Mouse (Mus musculus) embryonic facial prominence, embryonic 10.5 days (tissue): ENCODE data around the gene Wnk2. TPM values are rescaled to one million over a fixed set of nuclear protein-coding genes. Genes with fewer than 3 reads are reported as not detected.
"Not testable (repeated sequence)": the region's sequence is repeated elsewhere in the genome, so short reads cannot be mapped to it uniquely, and the experiment has no call there.

Experiments
- DNase-seq: peaks from one replicate; pipeline ENCODE4 v3.0.0-alpha.2; 2017; ENCODE audit warnings: low spot score
- H3K27ac ChIP-seq: fragments of 300-500 bp; sonication (generic); replicated peaks from 2 replicates; pipeline ENCODE4 v1.5.1; 2016; ENCODE audit warnings: mild to moderate bottlenecking
- H3K27me3 ChIP-seq: fragments of 300-500 bp; sonication (generic); replicated peaks from 2 replicates; pipeline ENCODE4 v1.6.1; 2016; ENCODE audit warnings: low read depth, mild to moderate bottlenecking; ENCODE audit not compliant: poor library complexity, severe bottlenecking
- H3K36me3 ChIP-seq: fragments of 300-500 bp; sonication (generic); replicated peaks from 2 replicates; pipeline ENCODE4 v1.6.1; 2016; ENCODE audit warnings: mild to moderate bottlenecking, moderate library complexity
- H3K4me1 ChIP-seq: fragments of 300-500 bp; sonication (generic); 2 replicates; pipeline ENCODE4 v1.6.1; 2016
- H3K4me3 ChIP-seq: fragments of 300-500 bp; sonication (generic); 2 replicates; pipeline ENCODE4 v1.5.1; 2016; ENCODE audit warnings: mild to moderate bottlenecking, moderate library complexity
- H3K9me3 ChIP-seq: fragments of 300-500 bp; sonication (generic); 2 replicates; pipeline ENCODE4 v1.6.1; 2016; ENCODE audit warnings: mild to moderate bottlenecking
- WGBS: fragments of 180-500 bp; shearing (Covaris S2); methylation state at CpG from one replicate; pipeline ENCODE4 v1.1.7; 2016; 5-methylcytosine and 5-hydroxymethylcytosine counted together
- polyA plus RNA-seq: library from polyadenylated mRNA; unstranded; fragments of >200 nt; fragmentation: Nextera tagmentation; extraction: Ambion mirVana; gene quantifications from 2 replicates; pipeline ENCODE4 v1.2.1, GENCODE M21; 2016

Gene Wnk2
- polyA plus RNA-seq, 1 experiment from 2014 or later, result 2.8 TPM

- no peak overlapping the region for H3K4me3 ChIP-seq
- H3K4me1 ChIP-seq, result peaks cover 5% of the 10 kb centered on the region
- H3K27me3 ChIP-seq, result no peaks in the 10 kb centered on the region
- DNase-seq, result no peak
- H3K27ac ChIP-seq, result no peak overlapping the region
- WGBS, result 76% methylated on average over 9 of the region's 9 CpGs
- H3K36me3 ChIP-seq, result peaks cover 4% of the 10 kb centered on the region; the same call in 1 of the 2 replicates
- no peaks in the 10 kb centered on the region for H3K9me3 ChIP-seq
These were observed 63.9 kb downstream of the Wnk2 start for GRCm38 (mm10) chr13:49083941-49084340.

GRCm38 (mm10) chr13:49082151-49082879 lies 65.5 kb downstream of the Wnk2 start:
- Histone ChIP-seq H3K4me1 (peaks cover 5% of the 10 kb centered on the region), H3K9me3 (no peaks in the 10 kb centered on the region), H3K4me3 (no peak overlapping the region), H3K27me3 (no peaks in the 10 kb centered on the region), H3K27ac (no peak overlapping the region), H3K36me3 (peaks cover 12% of the 10 kb centered on the region; the same call in 1 of the 2 replicates)
- WGBS, result 76% methylated on average over 14 of the region's 14 CpGs
- no peak for DNase-seq

- Histone ChIP-seq H3K9me3 (no peaks in the 10 kb centered on the region), H3K4me1 (no peaks in the 10 kb centered on the region), H3K36me3 (peaks cover 23% of the 10 kb centered on the region), H3K27me3 (no peaks in the 10 kb centered on the region), H3K27ac (no peak overlapping the region), H3K4me3 (no peak overlapping the region)
- DNase-seq, result no peak
- 91% methylated on average over 11 of the region's 11 CpGs for WGBS
These were observed 71.6 kb downstream of the Wnk2 start for GRCm38 (mm10) chr13:49076196-49076595.

- 79% methylated on average over 3 of the region's 3 CpGs for WGBS
- Histone ChIP-seq H3K36me3 (peaks cover 23% of the 10 kb centered on the region), H3K27ac (no peak overlapping the region), H3K4me3 (no peak overlapping the region), H3K4me1 (no peaks in the 10 kb centered on the region), H3K27me3 (no peaks in the 10 kb centered on the region), H3K9me3 (no peaks in the 10 kb centered on the region)
- no peak for DNase-seq
These were observed 72.4 kb downstream of the Wnk2 start for GRCm38 (mm10) chr13:49075377-49075776.

GRCm38 (mm10) chr13:49073295-49073694 lies 74.5 kb downstream of the Wnk2 start:
- Histone ChIP-seq H3K36me3 (peaks cover 22% of the 10 kb centered on the region), H3K9me3 (no peaks in the 10 kb centered on the region), H3K27ac (no peak overlapping the region), H3K27me3 (no peaks in the 10 kb centered on the region), H3K4me1 (no peaks in the 10 kb centered on the region), H3K4me3 (no peak overlapping the region)
- 69% methylated on average over 6 of the region's 6 CpGs for WGBS
- DNase-seq, result no peak

- Histone ChIP-seq H3K9me3 (no peaks in the 10 kb centered on the region), H3K4me1 (no peaks in the 10 kb centered on the region), H3K27me3 (no peaks in the 10 kb centered on the region), H3K36me3 (peaks cover 27% of the 10 kb centered on the region), H3K4me3 (no peak overlapping the region), H3K27ac (no peak overlapping the region)
- DNase-seq, result no peak
- 76% methylated on average over 5 of the region's 5 CpGs for whole genome bisulfite sequencing
These were observed 76.0 kb downstream of the Wnk2 start for GRCm38 (mm10) chr13:49071861-49072260.

DNA sequence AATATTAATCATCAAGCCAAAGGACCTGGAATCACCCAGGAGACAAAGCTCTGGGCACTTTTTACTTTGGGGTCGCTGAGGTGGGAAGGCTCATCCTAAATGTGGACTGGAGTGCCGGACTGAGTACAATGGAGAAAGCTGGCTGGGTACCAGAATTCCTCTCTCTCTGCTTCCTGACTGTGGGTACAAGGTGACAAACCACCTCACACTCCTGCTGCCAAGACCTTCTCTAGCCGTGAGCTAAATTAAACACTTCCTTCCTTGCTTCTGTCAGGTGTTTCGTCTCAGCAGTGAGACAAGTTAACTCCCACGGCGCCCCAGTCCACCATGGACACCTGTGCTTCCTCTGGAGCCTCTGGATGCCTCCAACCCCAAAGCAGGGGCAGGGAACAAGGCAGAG lies 77.8 kb downstream of the Wnk2 start:
- peaks cover 23% of the 10 kb centered on the region for H3K36me3 ChIP-seq
- H3K27me3 ChIP-seq, result no peaks in the 10 kb centered on the region
- no peak for DNase-seq
- H3K27ac ChIP-seq, result no peak overlapping the region
- H3K4me3 ChIP-seq, result no peak overlapping the region
- H3K9me3 ChIP-seq, result no peaks in the 10 kb centered on the region
- H3K4me1 ChIP-seq, result no peaks in the 10 kb centered on the region
- WGBS, result 86% methylated on average over 6 of the region's 6 CpGs

DNA sequence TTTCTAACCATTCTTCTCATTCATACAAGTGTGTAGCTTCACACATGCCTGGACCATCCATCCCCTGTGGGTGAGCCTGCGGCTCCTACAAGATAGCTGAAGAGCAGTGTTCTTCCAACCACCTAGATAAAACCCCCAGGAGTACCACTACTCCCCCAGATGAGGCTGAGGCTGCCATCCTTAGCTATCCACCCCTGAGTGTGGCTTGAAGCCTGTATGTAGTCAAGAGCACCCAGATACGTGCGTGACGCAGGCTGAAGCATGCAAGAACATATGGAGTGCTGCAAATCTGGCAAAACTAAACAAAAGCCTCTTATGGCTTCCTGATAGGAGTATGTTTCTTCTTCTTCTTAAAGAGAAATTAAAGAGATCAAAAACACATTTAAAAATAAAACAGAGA lies 78.4 kb downstream of the Wnk2 start:
- 92% methylated on average over 4 of the region's 4 CpGs for WGBS
- Histone ChIP-seq H3K4me1 (no peaks in the 10 kb centered on the region), H3K4me3 (no peak overlapping the region), H3K36me3 (peaks cover 23% of the 10 kb centered on the region), H3K9me3 (no peaks in the 10 kb centered on the region), H3K27me3 (no peaks in the 10 kb centered on the region), H3K27ac (no peak overlapping the region)
- DNase-seq, result no peak

- WGBS, result 88% methylated on average over 5 of the region's 5 CpGs
- no peak for DNase-seq
- H3K36me3 ChIP-seq, result peaks cover 38% of the 10 kb centered on the region
These were observed 83.6 kb downstream of the Wnk2 start for GRCm38 (mm10) chr13:49064257-49064656.

DNA sequence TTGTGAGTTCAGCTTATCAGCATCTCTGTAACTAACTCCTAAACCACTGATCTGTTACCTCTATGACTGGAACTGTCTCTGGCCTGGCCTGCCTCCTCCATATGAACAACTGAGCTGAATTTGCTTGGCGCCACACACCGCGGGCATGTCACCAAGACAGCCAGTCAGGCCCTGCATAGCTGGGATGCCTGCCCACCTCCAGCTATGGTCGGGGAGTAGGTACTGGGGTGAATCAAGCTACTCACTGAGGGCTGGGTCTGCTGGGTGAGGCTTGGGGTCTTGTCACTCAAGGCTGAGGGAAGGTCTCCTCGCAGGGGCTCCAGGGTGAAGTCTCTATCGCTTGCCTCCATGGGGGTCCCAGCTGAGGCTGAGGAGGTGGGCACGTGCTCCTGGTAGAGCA lies 87.4 kb downstream of the Wnk2 start:
- Histone ChIP-seq H3K9me3 (no peaks in the 10 kb centered on the region), H3K4me1 (no peaks in the 10 kb centered on the region; the same call in 1 of the 2 replicates), H3K27me3 (no peaks in the 10 kb centered on the region), H3K4me3 (no peak overlapping the region), H3K36me3 (peaks cover 29% of the 10 kb centered on the region), H3K27ac (no peak overlapping the region)
- DNase-seq, result no peak
- 88% methylated on average over 7 of the region's 7 CpGs for WGBS

More at GRCm38 (mm10) chr13:49064257-49064656, 83.6 kb downstream of the Wnk2 start:
- Histone ChIP-seq H3K9me3 (no peaks in the 10 kb centered on the region), H3K4me3 (no peak overlapping the region), H3K27me3 (no peaks in the 10 kb centered on the region), H3K4me1 (no peaks in the 10 kb centered on the region; the same call in 1 of the 2 replicates), H3K27ac (no peak overlapping the region)

DNA sequence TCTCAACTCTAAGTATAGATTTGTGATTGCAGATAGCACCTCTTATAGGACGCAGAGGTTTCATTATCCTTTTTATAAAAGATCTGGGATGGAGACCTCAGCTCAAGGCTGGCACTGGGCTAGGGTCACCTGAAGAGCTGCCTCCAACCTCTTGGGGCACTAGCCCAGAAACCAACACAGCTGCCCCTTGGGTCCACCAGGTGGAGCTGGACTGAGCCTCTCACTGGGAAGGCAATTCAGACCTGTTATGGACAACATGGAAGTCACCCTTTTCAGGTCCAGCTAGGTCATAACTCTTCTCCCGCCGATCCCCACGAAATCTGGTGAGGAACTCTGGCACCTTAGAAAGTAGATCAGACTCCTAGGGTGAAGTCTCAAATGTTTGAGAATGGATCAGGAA lies 89.3 kb downstream of the Wnk2 start:
- Histone ChIP-seq H3K27ac (no peak overlapping the region), H3K9me3 (no peaks in the 10 kb centered on the region), H3K27me3 (no peaks in the 10 kb centered on the region), H3K36me3 (peaks cover 29% of the 10 kb centered on the region), H3K4me1 (no peaks in the 10 kb centered on the region; the same call in 1 of the 2 replicates), H3K4me3 (no peak overlapping the region)
- no peak for DNase-seq
- WGBS, result 92% methylated on average over 4 of the region's 4 CpGs

GRCm38 (mm10) chr13:49056304-49056703 lies 91.5 kb downstream of the Wnk2 start:
- Histone ChIP-seq H3K27ac (no peak overlapping the region), H3K4me1 (peaks cover 6% of the 10 kb centered on the region; the same call in 1 of the 2 replicates), H3K27me3 (no peaks in the 10 kb centered on the region), H3K4me3 (no peak overlapping the region), H3K9me3 (no peaks in the 10 kb centered on the region), H3K36me3 (peaks cover 29% of the 10 kb centered on the region)
- WGBS, result 92% methylated on average over 4 of the region's 4 CpGs
- no peak for DNase-seq

GRCm38 (mm10) chr13:49054753-49055152 lies 93.1 kb downstream of the Wnk2 start:
- H3K9me3 ChIP-seq, H3K4me1 ChIP-seq, DNase-seq, H3K27ac ChIP-seq, H3K27me3 ChIP-seq, H3K4me3 ChIP-seq: not testable (repeated sequence)
- H3K36me3 ChIP-seq, result peaks cover 18% of the 10 kb centered on the region
